Mouse (Mus musculus) intestine, embryonic 14.5 days (tissue): Measurements from ENCODE around the gene Bptf. TPM values are rescaled to one million over a fixed set of nuclear protein-coding genes. Genes with fewer than 3 reads are reported as not detected.
"Not testable (repeated sequence)": the region's sequence is repeated elsewhere in the genome, so short reads cannot be mapped to it uniquely, and the experiment has no call there.

Experiments
- ATAC-seq: fragments of 200-750 bp; cut with Nextera tagmentation; replicated peaks from 2 replicates; pipeline ENCODE4 v1.8.0; 2017; ENCODE audit warnings: low read depth, moderate number of reproducible peaks, moderate TSS enrichment, moderate library complexity; ENCODE audit not compliant: low FRiP score, low TSS enrichment
- DNase-seq: peaks from one replicate; pipeline ENCODE4 v3.0.0-alpha.2; 2018; ENCODE audit warnings: low spot score
- H3K27ac ChIP-seq: fragments of 300-500 bp; sonication (generic); 2 replicates; pipeline ENCODE4 v1.5.1; 2014; ENCODE audit warnings: low read depth, mild to moderate bottlenecking, control low read depth
- H3K27me3 ChIP-seq: fragments of 300-500 bp; sonication (generic); replicated peaks from 2 replicates; pipeline ENCODE4 v1.6.1; 2014; ENCODE audit warnings: low read length, control low read depth; ENCODE audit not compliant: control insufficient read depth, insufficient read depth
- H3K36me3 ChIP-seq: fragments of 300-500 bp; sonication (generic); 2 replicates; pipeline ENCODE4 v1.6.1; 2014; ENCODE audit warnings: low read length, control low read depth; ENCODE audit not compliant: control insufficient read depth, insufficient read depth
- H3K4me1 ChIP-seq: fragments of 300-500 bp; sonication (generic); replicated peaks from 2 replicates; pipeline ENCODE4 v1.6.1; 2014; ENCODE audit warnings: low read length, control low read depth, mixed read lengths; ENCODE audit not compliant: control insufficient read depth, insufficient read depth
- H3K4me2 ChIP-seq: fragments of 300-500 bp; sonication (generic); 2 replicates; pipeline ENCODE4 v1.6.1; 2014; ENCODE audit warnings: low read length
- H3K4me3 ChIP-seq: fragments of 300-500 bp; sonication (generic); 2 replicates; pipeline ENCODE4 v1.5.1; 2014; ENCODE audit warnings: low read depth, low read length, control low read depth, mixed read lengths
- H3K9ac ChIP-seq: fragments of 300-500 bp; sonication (generic); 2 replicates; pipeline ENCODE4 v1.6.1; 2014; ENCODE audit warnings: mild to moderate bottlenecking, low read length
- H3K9me3 ChIP-seq: fragments of 300-500 bp; sonication (generic); 2 replicates; pipeline ENCODE4 v1.6.1; 2016; ENCODE audit warnings: low read length, control low read depth; ENCODE audit not compliant: control insufficient read depth
- WGBS: fragments of 180-500 bp; shearing (Covaris S2); extraction: QIAGEN DNeasy Blood & Tissue Kit; methylation state at CpG from one replicate; pipeline ENCODE4 v1.1.7; 2014; 5-methylcytosine and 5-hydroxymethylcytosine counted together
- polyA plus RNA-seq: library from polyadenylated mRNA; unstranded; fragments of >200 nt; fragmentation: Nextera tagmentation; extraction: Ambion mirVana; gene quantifications from 2 replicates; pipeline ENCODE4 v1.2.1, GENCODE M21; 2014

Bptf gene
- polyA plus RNA-seq, 1 experiment from 2014 or later, result 38.6 TPM

GRCm38 (mm10) chr11:107015535-107016187 is 116.3 kb downstream of the Bptf start:
- H3K4me1 ChIP-seq, H3K4me3 ChIP-seq, DNase-seq, H3K9ac ChIP-seq, H3K27ac ChIP-seq, H3K27me3 ChIP-seq, H3K9me3 ChIP-seq, ATAC-seq, H3K4me2 ChIP-seq, H3K36me3 ChIP-seq: not testable (repeated sequence)
- 74% methylated on average over 11 of the region's 11 CpGs for WGBS

GRCm38 (mm10) chr11:107014597-107015309 is 117.2 kb downstream of the Bptf start:
- no peak for ATAC-seq
- WGBS, result 36% methylated on average over 14 of the region's 14 CpGs
- no peaks in the 10 kb centered on the region for H3K27me3 ChIP-seq
- H3K4me3 ChIP-seq, result no peak overlapping the region
- H3K4me2 ChIP-seq, result peak overlapping the region; percentile 23; the same call in 1 of the 2 replicates
- peak; percentile 58 for DNase-seq
- no peaks in the 10 kb centered on the region for H3K9me3 ChIP-seq
- no peaks in the 10 kb centered on the region for H3K36me3 ChIP-seq
- H3K27ac ChIP-seq, result no peak overlapping the region
- H3K9ac ChIP-seq, result no peak overlapping the region
- H3K4me1 ChIP-seq, result peaks cover 9% of the 10 kb centered on the region

GRCm38 (mm10) chr11:107014020-107014585 is 117.8 kb downstream of the Bptf start:
- ATAC-seq (no peak), DNase-seq (no peak)
- Histone ChIP-seq H3K4me2 (no peak overlapping the region), H3K27ac (no peak overlapping the region), H3K27me3 (no peaks in the 10 kb centered on the region), H3K9me3 (no peaks in the 10 kb centered on the region), H3K4me3 (no peak overlapping the region), H3K36me3 (no peaks in the 10 kb centered on the region), H3K9ac (no peak overlapping the region), H3K4me1 (peaks cover 9% of the 10 kb centered on the region)
- 79% methylated on average over 11 of the region's 11 CpGs for WGBS

GRCm38 (mm10) chr11:107012324-107013017 is 119.5 kb downstream of the Bptf start:
- H3K27me3 ChIP-seq, result no peaks in the 10 kb centered on the region
- H3K36me3 ChIP-seq, result no peaks in the 10 kb centered on the region
- under 1% methylated on average over 37 of the region's 37 CpGs for WGBS

GRCm38 (mm10) chr11:107011669-107012323 is 120.1 kb downstream of the Bptf start:
- DNase-seq, result peak; percentile 51

More at GRCm38 (mm10) chr11:107012324-107013017, 119.5 kb downstream of the Bptf start:
- peaks cover 9% of the 10 kb centered on the region for H3K4me1 ChIP-seq
- peak overlapping the region; percentile 45 for H3K4me3 ChIP-seq
- peak overlapping the region; percentile 87 for H3K27ac ChIP-seq
- H3K9ac ChIP-seq, result peak overlapping the region; percentile 59
- ATAC-seq, result peak; percentile 95
- peak overlapping the region; percentile 50 for H3K4me2 ChIP-seq
- no peaks in the 10 kb centered on the region for H3K9me3 ChIP-seq
- DNase-seq, result peak; percentile 100

GRCm38 (mm10) chr11:107011171-107011570 is 120.8 kb downstream of the Bptf start:
- Histone ChIP-seq H3K4me1 (peaks cover 9% of the 10 kb centered on the region), H3K4me2 (peak overlapping the region; percentile 50; the same call in 1 of the 2 replicates), H3K27ac (no peak overlapping the region), H3K27me3 (no peaks in the 10 kb centered on the region), H3K9ac (no peak overlapping the region), H3K9me3 (no peaks in the 10 kb centered on the region), H3K4me3 (no peak overlapping the region), H3K36me3 (no peaks in the 10 kb centered on the region)
- DNase-seq (peak; percentile 50), ATAC-seq (no peak)
- WGBS, result 78% methylated on average over 7 of the region's 7 CpGs

More at GRCm38 (mm10) chr11:107011669-107012323, 120.1 kb downstream of the Bptf start:
- WGBS, result 24% methylated on average over 18 of the region's 18 CpGs
- H3K4me2 ChIP-seq, result peak overlapping the region; percentile 50
- peaks cover 9% of the 10 kb centered on the region for H3K4me1 ChIP-seq
- ATAC-seq, result no peak
- no peaks in the 10 kb centered on the region for H3K36me3 ChIP-seq
- H3K9ac ChIP-seq, result peak overlapping the region; percentile 59
- H3K27ac ChIP-seq, result peak overlapping the region; percentile 87
- H3K4me3 ChIP-seq, result peak overlapping the region; percentile 45
- H3K27me3 ChIP-seq, result no peaks in the 10 kb centered on the region
- H3K9me3 ChIP-seq, result no peaks in the 10 kb centered on the region

- ATAC-seq, result no peak
Observed at GRCm38 (mm10) chr11:107010447-107010846, 121.5 kb downstream of the Bptf start.

GRCm38 (mm10) chr11:107005538-107005937 is 126.4 kb downstream of the Bptf start:
- no peak for ATAC-seq
- Histone ChIP-seq H3K27me3 (no peaks in the 10 kb centered on the region), H3K9me3 (no peaks in the 10 kb centered on the region), H3K4me2 (no peak overlapping the region), H3K27ac (no peak overlapping the region), H3K4me1 (no peaks in the 10 kb centered on the region), H3K9ac (no peak overlapping the region), H3K36me3 (no peaks in the 10 kb centered on the region), H3K4me3 (no peak overlapping the region)
- DNase-seq, result no peak
- WGBS, result 89% methylated on average over 1 of the region's 1 CpGs

More at GRCm38 (mm10) chr11:107010447-107010846, 121.5 kb downstream of the Bptf start:
- Histone ChIP-seq H3K36me3 (no peaks in the 10 kb centered on the region), H3K27me3 (no peaks in the 10 kb centered on the region), H3K9me3 (no peaks in the 10 kb centered on the region), H3K4me2 (no peak overlapping the region), H3K4me3 (no peak overlapping the region), H3K4me1 (peaks cover 9% of the 10 kb centered on the region), H3K27ac (no peak overlapping the region), H3K9ac (no peak overlapping the region)
- DNase-seq, result no peak
- WGBS, result 91% methylated on average over 3 of the region's 3 CpGs
